Mouse (Mus musculus) forebrain, postnatal 0 days (tissue): ENCODE data around the gene Kiss1r. TPM values are rescaled to one million over a fixed set of nuclear protein-coding genes. Genes with fewer than 3 reads are reported as not detected.

Experiments used
- ATAC-seq: fragments of 200-750 bp; cut with Nextera tagmentation; 2 replicates; pipeline ENCODE4 v1.8.0; 2017; ENCODE audit warnings: mild to moderate bottlenecking, moderate library complexity
- DNase-seq: peaks from one replicate; pipeline ENCODE4 v3.0.0-alpha.2; 2015
- H3K27ac ChIP-seq: fragments of 300-500 bp; sonication (generic); 2 replicates; pipeline ENCODE4 v1.5.1; 2014; ENCODE audit warnings: low read depth, mild to moderate bottlenecking, antibody characterized with exemption, low read length, moderate library complexity, mixed read lengths
- H3K27me3 ChIP-seq: fragments of 300-500 bp; sonication (generic); 2 replicates; pipeline ENCODE4 v1.6.1; 2014; ENCODE audit warnings: mild to moderate bottlenecking, low read length, mixed read lengths; ENCODE audit not compliant: insufficient read depth
- H3K36me3 ChIP-seq: fragments of 300-500 bp; sonication (generic); 2 replicates; pipeline ENCODE4 v1.6.1; 2014; ENCODE audit warnings: mild to moderate bottlenecking, moderate library complexity; ENCODE audit not compliant: insufficient read depth
- H3K4me1 ChIP-seq: fragments of 300-500 bp; sonication (generic); 2 replicates; pipeline ENCODE4 v1.6.1; 2014; ENCODE audit warnings: antibody characterized with exemption; ENCODE audit not compliant: insufficient read depth
- H3K4me2 ChIP-seq: fragments of 300-500 bp; sonication (generic); 2 replicates; pipeline ENCODE4 v1.6.1; 2014; ENCODE audit warnings: low read depth, mild to moderate bottlenecking, moderate library complexity
- H3K4me3 ChIP-seq: fragments of 300-500 bp; sonication (generic); 2 replicates; pipeline ENCODE4 v1.5.1; 2014; ENCODE audit warnings: low read depth, low read length, mixed read lengths
- H3K9ac ChIP-seq: fragments of 300-500 bp; sonication (generic); 2 replicates; pipeline ENCODE4 v1.6.1; 2014; ENCODE audit warnings: mild to moderate bottlenecking
- H3K9me3 ChIP-seq: fragments of 300-500 bp; sonication (generic); 2 replicates; pipeline ENCODE4 v1.6.1; 2016; ENCODE audit warnings: low read length
- CTCF ChIP-seq: sonication (generic); IDR thresholded peaks from 2 replicates; pipeline ENCODE4 v1.5.1; 2016; ENCODE audit warnings: antibody characterized with exemption, control low read depth, low read depth
- WGBS: fragments of 180-500 bp; shearing (Covaris S2); extraction: QIAGEN DNeasy Blood & Tissue Kit; methylation state at CpG from one replicate; pipeline ENCODE4 v1.1.7; 2014; 5-methylcytosine and 5-hydroxymethylcytosine counted together
- polyA plus RNA-seq: library from polyadenylated mRNA; unstranded; fragments of >200 nt; fragmentation: Nextera tagmentation; extraction: Ambion mirVana; gene quantifications from 2 replicates; pipeline ENCODE4 v1.2.1, GENCODE M21; 2015
- total RNA-seq: library from RNA; depleted of rRNA; stranded (reverse); fragments of >200 nt; gene quantifications from 2 replicates; pipeline ENCODE4 v1.2.3, GENCODE M21; 2014

The Kiss1r gene
- total and polyA plus RNA-seq, 2 experiments from 2014 or later = 3.4 to 5.4 TPM

- Histone ChIP-seq H3K4me1 (no peaks in the 10 kb centered on the region), H3K27me3 (no peaks in the 10 kb centered on the region), H3K9ac (no peak overlapping the region), H3K4me3 (no peak overlapping the region), H3K4me2 (no peak overlapping the region), H3K9me3 (no peaks in the 10 kb centered on the region), H3K36me3 (peaks cover 53% of the 10 kb centered on the region), H3K27ac (no peak overlapping the region)
- ATAC-seq (no peak), DNase-seq (no peak)
- no peak for TF ChIP-seq CTCF
- WGBS = 54% methylated on average over 20 of the region's 20 CpGs
Measured at GRCm38 (mm10) chr10:79897316-79898245, 19.2 kb upstream of the Kiss1r start.

DNA sequence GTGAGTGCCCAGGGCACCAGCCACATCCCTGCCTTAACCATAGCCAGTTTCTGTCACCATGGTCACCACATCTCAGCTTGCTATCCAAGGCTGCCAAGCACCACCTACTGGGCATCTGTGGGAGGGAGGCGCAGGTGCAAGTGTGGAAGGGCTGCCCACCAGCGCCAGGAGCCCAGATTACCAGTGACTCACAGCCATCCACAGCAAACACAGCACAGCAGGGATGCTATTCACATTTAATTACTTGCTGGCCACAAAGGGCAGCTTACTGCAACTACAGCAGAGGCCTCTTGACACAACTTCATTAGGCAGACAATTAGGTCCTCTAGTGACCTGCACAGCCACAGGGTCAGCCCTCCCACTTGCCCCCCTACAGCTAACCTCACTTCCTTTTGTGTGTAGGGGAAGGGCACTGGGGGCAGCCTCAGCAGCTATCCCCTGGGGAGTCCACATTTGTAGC, 15.8 kb upstream of the Kiss1r start:
- H3K27me3 ChIP-seq = no peaks in the 10 kb centered on the region
- no peaks in the 10 kb centered on the region for H3K4me1 ChIP-seq
- no peak overlapping the region for H3K9ac ChIP-seq
- ATAC-seq = peak; percentile 88
- H3K27ac ChIP-seq = peak overlapping the region; percentile 40; the same call in 1 of the 2 replicates
- DNase-seq = peak; percentile 59
- no peaks in the 10 kb centered on the region for H3K9me3 ChIP-seq
- peak; percentile 61 for TF ChIP-seq CTCF
- no peak overlapping the region for H3K4me2 ChIP-seq
- H3K36me3 ChIP-seq = peaks cover 61% of the 10 kb centered on the region
- 10% methylated on average over 2 of the region's 2 CpGs for WGBS
- H3K4me3 ChIP-seq = no peak overlapping the region

- Histone ChIP-seq H3K4me3 (no peak overlapping the region), H3K36me3 (peaks cover 47% of the 10 kb centered on the region), H3K4me1 (peaks cover 3% of the 10 kb centered on the region; the same call in 1 of the 2 replicates), H3K4me2 (no peak overlapping the region), H3K27me3 (no peaks in the 10 kb centered on the region), H3K27ac (no peak overlapping the region), H3K9me3 (no peaks in the 10 kb centered on the region), H3K9ac (no peak overlapping the region)
- DNase-seq (no peak), ATAC-seq (no peak)
- TF ChIP-seq CTCF = no peak
- 89% methylated on average over 9 of the region's 9 CpGs for WGBS
Measured at GRCm38 (mm10) chr10:79906712-79907111, 10.1 kb upstream of the Kiss1r start.

GRCm38 (mm10) chr10:79907415-79907814, 9.4 kb upstream of the Kiss1r start:
- Histone ChIP-seq H3K9ac (no peak overlapping the region), H3K36me3 (peaks cover 47% of the 10 kb centered on the region), H3K4me2 (no peak overlapping the region), H3K27me3 (no peaks in the 10 kb centered on the region), H3K27ac (no peak overlapping the region), H3K4me1 (peaks cover 3% of the 10 kb centered on the region; the same call in 1 of the 2 replicates), H3K4me3 (no peak overlapping the region), H3K9me3 (no peaks in the 10 kb centered on the region)
- no peak for TF ChIP-seq CTCF
- 92% methylated on average over 10 of the region's 10 CpGs for WGBS
- no peak for ATAC-seq
- no peak for DNase-seq

- Histone ChIP-seq H3K4me3 (peak within 1 kb of the TSS; percentile 69), H3K27me3 (no peaks in the 10 kb centered on the region), H3K36me3 (peaks cover 41% of the 10 kb centered on the region), H3K9ac (peak within 1 kb of the TSS; percentile 94), H3K27ac (peak within 1 kb of the TSS; percentile 97), H3K4me2 (peak within 1 kb of the TSS; percentile 45), H3K9me3 (no peaks in the 10 kb centered on the region), H3K4me1 (peaks cover 3% of the 10 kb centered on the region; the same call in 1 of the 2 replicates)
- WGBS = under 1% methylated on average over 52 of the region's 52 CpGs
- DNase-seq = peak; percentile 95
- peak; percentile 94 for ATAC-seq
- no peak for TF ChIP-seq CTCF
Measured at GRCm38 (mm10) chr10:79908167-79909091, 8.3 kb upstream of the Kiss1r start, which contains the start of gene Med16. Gene Med16, minus strand, starts transcription at chr10:79908923.

DNA sequence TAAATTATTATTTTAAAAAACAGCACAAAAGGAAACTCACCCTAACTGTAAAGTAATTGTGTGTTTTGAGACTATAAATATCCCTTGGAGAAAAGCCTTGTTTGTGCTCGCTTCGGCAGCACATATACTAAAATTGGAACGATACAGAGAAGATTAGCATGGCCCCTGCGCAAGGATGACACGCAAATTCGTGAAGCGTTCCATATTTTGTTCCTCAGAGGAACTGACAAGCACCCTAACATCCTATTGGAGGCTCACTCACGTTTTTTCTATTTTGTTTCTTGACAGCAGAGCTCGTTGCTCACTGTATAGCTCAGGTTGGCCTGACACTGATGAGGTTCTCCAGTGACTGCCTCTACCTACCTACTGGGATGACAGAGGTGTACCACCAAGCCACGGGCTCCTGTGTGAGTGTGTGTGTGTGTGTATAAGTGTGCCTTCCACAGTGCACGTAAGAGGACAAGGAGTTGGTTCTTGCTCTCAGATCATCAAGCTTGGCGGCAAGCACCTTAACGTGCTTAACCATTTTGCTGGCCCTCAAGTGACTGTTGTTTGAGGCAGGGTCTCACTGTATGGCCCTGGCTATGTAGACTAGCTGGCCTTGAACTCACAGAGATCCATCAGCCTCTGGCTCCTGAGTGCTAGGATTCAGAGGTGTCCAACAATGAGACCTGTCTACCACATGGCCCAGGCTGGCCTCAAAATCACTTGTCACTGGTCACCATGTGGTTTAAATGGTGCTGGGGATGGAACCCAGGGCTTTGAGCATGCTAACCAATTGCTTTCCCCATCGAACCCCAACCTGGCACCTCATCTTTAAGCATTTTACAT, 7.5 kb upstream of the Kiss1r start:
- peak overlapping the region; percentile 94 for H3K9ac ChIP-seq
- DNase-seq (peak; percentile 83), ATAC-seq (peak; percentile 71)
- H3K36me3 ChIP-seq = peaks cover 38% of the 10 kb centered on the region
- peak overlapping the region; percentile 45 for H3K4me2 ChIP-seq
- no peaks in the 10 kb centered on the region for H3K9me3 ChIP-seq
- no peaks in the 10 kb centered on the region for H3K27me3 ChIP-seq
- no peak for TF ChIP-seq CTCF
- H3K4me3 ChIP-seq = peak overlapping the region; percentile 69
- H3K4me1 ChIP-seq = peaks cover 3% of the 10 kb centered on the region; the same call in 1 of the 2 replicates
- WGBS = 17% methylated on average over 14 of the region's 14 CpGs
- H3K27ac ChIP-seq = peak overlapping the region; percentile 97
